Mouse (Mus musculus) small intestine, adult 2 months (tissue): ENCODE results near the gene 2310039H08Rik. TPM values are rescaled to one million over a fixed set of nuclear protein-coding genes. Genes with fewer than 3 reads are reported as not detected.

ENCODE experiments used
- H3K27ac ChIP-seq: fragments of 200-500 bp; 2 replicates; pipeline ENCODE4 v1.5.1; 2012; ENCODE audit warnings: low read depth, low read length, control low read depth, inconsistent platforms; ENCODE audit not compliant: insufficient read depth
- H3K27me3 ChIP-seq: fragments of 200-500 bp; 2 replicates; pipeline ENCODE4 v1.6.1; 2012; ENCODE audit warnings: mild to moderate bottlenecking, moderate library complexity, low read length, inconsistent platforms; ENCODE audit not compliant: control insufficient read depth, insufficient read depth
- H3K36me3 ChIP-seq: fragments of 200-500 bp; 2 replicates; pipeline ENCODE4 v1.6.1; 2012; ENCODE audit warnings: mild to moderate bottlenecking, low read length, control low read depth, inconsistent platforms; ENCODE audit not compliant: control insufficient read depth, insufficient read depth
- H3K4me1 ChIP-seq: fragments of 200-500 bp; 2 replicates; pipeline ENCODE4 v1.6.1; 2012; ENCODE audit warnings: low read length, inconsistent platforms, mixed read lengths; ENCODE audit not compliant: control insufficient read depth, insufficient read depth, insufficient read length
- H3K4me3 ChIP-seq: fragments of 200-500 bp; 2 replicates; pipeline ENCODE4 v1.5.1; 2012; ENCODE audit warnings: low read depth, mild to moderate bottlenecking, control low read depth, inconsistent platforms, low read length, moderate library complexity
- CTCF ChIP-seq: fragments of 200-500 bp; IDR thresholded peaks from 2 replicates; pipeline ENCODE4 v1.5.1; 2012; ENCODE audit warnings: low read depth, mild to moderate bottlenecking, control low read depth, inconsistent platforms, low read length, moderate library complexity, mixed read lengths; ENCODE audit not compliant: insufficient replicate concordance, insufficient read length; ENCODE audit errors: extremely low read depth
- POLR2A ChIP-seq: fragments of 200-500 bp; IDR thresholded peaks from 2 replicates; pipeline ENCODE4 v1.6.1; 2012; ENCODE audit warnings: low read depth, mild to moderate bottlenecking, control low read depth, inconsistent platforms, low read length, moderate library complexity
- whole genome bisulfite sequencing: fragments of 180-500 bp; shearing (Covaris S2); methylation state at CpG from one replicate; pipeline ENCODE4 v1.1.7; 2018; 5-methylcytosine and 5-hydroxymethylcytosine counted together
- polyA plus RNA-seq: library from polyadenylated mRNA; depleted of rRNA; stranded (reverse); fragments of >200 nt; gene quantifications from 2 replicates; pipeline ENCODE4 v1.2.3, GENCODE M21; 2012; rRNA removed

The 2310039H08Rik gene
- polyA plus RNA-seq, 1 experiment: 107 TPM

DNA sequence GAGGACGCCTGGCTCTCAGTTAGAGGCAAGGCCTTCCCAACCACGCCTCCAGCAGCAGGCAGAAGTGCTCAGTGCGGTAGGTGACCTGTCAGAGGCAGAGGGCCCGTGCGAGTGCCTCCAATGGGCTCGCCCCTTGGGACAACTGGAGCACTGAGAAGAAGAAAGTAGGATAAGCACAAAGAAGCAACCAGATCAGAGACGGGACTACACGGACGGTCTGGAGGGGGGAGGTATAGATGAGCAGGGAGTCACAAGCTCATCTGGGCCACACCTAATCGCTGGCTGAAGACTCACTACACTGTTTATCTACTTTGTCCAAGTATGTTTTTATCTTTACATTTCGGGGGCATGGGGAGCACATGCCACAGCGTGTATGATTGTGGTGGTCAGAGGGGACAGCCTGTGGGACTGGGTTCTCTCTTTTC is 45.3 kb downstream of the 2310039H08Rik start:
- Histone ChIP-seq H3K4me3 (no peak overlapping the region), H3K27me3 (no peaks in the 10 kb centered on the region), H3K36me3 (peaks cover 27% of the 10 kb centered on the region), H3K27ac (no peak overlapping the region), H3K4me1 (no peaks in the 10 kb centered on the region)
- TF ChIP-seq CTCF (no peak), POLR2A (no peak)
- WGBS: 91% methylated on average over 12 of the region's 12 CpGs

DNA sequence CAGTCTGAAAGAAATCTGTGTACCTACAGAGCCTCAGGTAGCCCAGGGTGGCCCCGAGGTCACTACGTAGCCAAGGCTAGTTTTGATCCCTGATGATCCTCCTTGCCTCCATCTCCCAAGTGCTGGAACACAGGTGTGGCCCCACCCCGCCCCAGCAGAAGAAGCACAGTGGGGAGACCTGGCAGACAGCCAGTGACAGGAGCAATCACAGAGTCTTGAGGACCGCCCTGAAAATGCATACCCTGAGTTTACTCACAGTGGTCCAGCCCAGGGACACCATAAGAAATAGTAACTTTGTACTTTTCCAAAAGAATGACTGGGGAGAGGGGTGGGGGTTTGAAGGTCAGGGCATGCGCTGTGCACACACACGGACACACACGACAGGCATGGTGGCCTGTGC is 48.2 kb downstream of the 2310039H08Rik start:
- H3K27ac ChIP-seq: no peak overlapping the region
- H3K36me3 ChIP-seq: peaks cover 36% of the 10 kb centered on the region
- TF ChIP-seq POLR2A: no peak
- no peak for TF ChIP-seq CTCF
- WGBS: 84% methylated on average over 7 of the region's 7 CpGs
- no peak overlapping the region for H3K4me3 ChIP-seq
- no peaks in the 10 kb centered on the region for H3K27me3 ChIP-seq
- H3K4me1 ChIP-seq: peaks cover 2% of the 10 kb centered on the region; the same call in 1 of the 2 replicates

Other genes with a start within 250 kb of the 2310039H08Rik start
- 5.0 and 5.8 TPM in 2 replicates for gene Cul9, start 226.2 kb upstream of the 2310039H08Rik start, polyA plus RNA-seq
- gene Srf, start 216.5 kb upstream of the 2310039H08Rik start, polyA plus RNA-seq: 103 and 183 TPM in 2 replicates
- 6.6 and 6.8 TPM in 2 replicates for gene Ptk7, start 143.1 kb upstream of the 2310039H08Rik start, polyA plus RNA-seq
- gene Klc4, start 126.6 kb upstream of the 2310039H08Rik start, polyA plus RNA-seq: 103 and 213 TPM in 2 replicates
- 47.6 and 82.8 TPM in 2 replicates for gene Mrpl2, start 126.4 kb upstream of the 2310039H08Rik start, polyA plus RNA-seq
- 7.6 and 12.1 TPM in 2 replicates for gene Cul7, start 122.3 kb upstream of the 2310039H08Rik start, polyA plus RNA-seq
- 30.8 and 47.4 TPM in 2 replicates for gene Rrp36, start 98.3 kb upstream of the 2310039H08Rik start, polyA plus RNA-seq
- 38.9 and 52.7 TPM in 2 replicates for gene Mea1, start 93.8 kb upstream of the 2310039H08Rik start, polyA plus RNA-seq
- 48.3 and 99.3 TPM in 2 replicates for gene Klhdc3, start 91.7 kb upstream of the 2310039H08Rik start, polyA plus RNA-seq
- gene Ppp2r5d, start 67.5 kb upstream of the 2310039H08Rik start, polyA plus RNA-seq: 32.4 and 150 TPM in 2 replicates
- 40.1 and 74.9 TPM in 2 replicates for gene Pex6, start 61.2 kb upstream of the 2310039H08Rik start, polyA plus RNA-seq
- gene Gnmt, start 43.5 kb upstream of the 2310039H08Rik start, polyA plus RNA-seq: 1.5 and 34.6 TPM in 2 replicates
- gene Cnpy3, start 20.4 kb upstream of the 2310039H08Rik start, polyA plus RNA-seq: 14.3 and 23.7 TPM in 2 replicates
- not detected in 2 replicates for gene Ptcra, start 8.9 kb upstream of the 2310039H08Rik start, polyA plus RNA-seq
- 5.4 and 7.4 TPM in 2 replicates for gene Rpl7l1, start 10.0 kb downstream of the 2310039H08Rik start, polyA plus RNA-seq
- 4.0 and 7.1 TPM in 2 replicates for gene Bicral, start 85.8 kb downstream of the 2310039H08Rik start, polyA plus RNA-seq
- 16.7 and 29.0 TPM in 2 replicates for gene Tbcc, start 118.0 kb downstream of the 2310039H08Rik start, polyA plus RNA-seq
- gene Prph2, start 137.8 kb downstream of the 2310039H08Rik start, polyA plus RNA-seq: not detected in 2 replicates
- 8.7 and 11.9 TPM in 2 replicates for gene Ubr2, start 237.9 kb downstream of the 2310039H08Rik start, polyA plus RNA-seq